Mouse (Mus musculus): ENCODE data around the gene Ermn. TPM values are rescaled to one million over a fixed set of nuclear protein-coding genes. Genes with fewer than 3 reads are reported as not detected.

Gene Ermn
- total and polyA plus RNA-seq, 3 experiments, result 0.17 to 0.26 TPM; not detected in 1

- TF ChIP-seq ZKSCAN1 (IDR thresholded peaks at IDR 0.05; ENCODE audit: borderline replicate concordance, low read depth, low read length) (no peak), SIN3A (IDR thresholded peaks at IDR 0.05; ENCODE audit: low read length) (no peak), CHD1 (IDR thresholded peaks at IDR 0.05; ENCODE audit: low read depth, low read length) (no peak), NRF1 (IDR thresholded peaks at IDR 0.05; ENCODE audit: low read depth, low read length) (no peak), ETS1 (conservative IDR thresholded peaks at IDR 0.05; ENCODE audit: low read depth, low read length) (no peak), IRF4 (IDR thresholded peaks at IDR 0.05; ENCODE audit: low read depth, low read length) (no peak), ZMIZ1 (IDR thresholded peaks at IDR 0.05; ENCODE audit: low read depth, low read length) (no peak), MYC (IDR thresholded peaks at IDR 0.05; ENCODE audit: low read depth, low read length) (no peak)
These were observed 23.3 kb downstream of the Ermn start (continued) for GRCm38 (mm10) chr2:58029404-58029803.

- no peak overlapping the region for H3K4me2 ChIP-seq (ENCODE audit: insufficient read depth, low read depth, poor library complexity, severe bottlenecking)
- dilution Hi-C loops (cut with MboI; ENCODE audit: extremely low pct_ligation_motif_present, extremely low pct_unique_long_range_greater_than_20kb, low sequenced_read_pairs), result no loop called here
- H3K27me3 ChIP-seq (replicated peaks), result no peaks in the 10 kb centered on the region
- H3K9me3 ChIP-seq (replicated peaks; ENCODE audit: low read length), result no peaks in the 10 kb centered on the region
- no peak overlapping the region for H3K27ac ChIP-seq (ENCODE audit: insufficient read depth, low read depth)
- no peaks in the 10 kb centered on the region for H3K79me2 ChIP-seq (replicated peaks; ENCODE audit: control insufficient read depth, extremely low read depth, insufficient read depth, poor library complexity, severe bottlenecking)
- no peak overlapping the region for H3K9ac ChIP-seq (ENCODE audit: insufficient read depth, low read depth)
- H3K4me3 ChIP-seq (replicated peaks in 1 of 3; ENCODE audit: low read depth in 2 of 3, low read length in 2 of 3, poor library complexity in 1 of 3), result no peak overlapping the region
- no peaks in the 10 kb centered on the region for H3K36me3 ChIP-seq (replicated peaks in 1 of 2; ENCODE audit: control insufficient read depth in 1 of 2, insufficient read depth in 1 of 2, low read length in 1 of 2)
- peaks cover 0 to 11% of the 10 kb centered on the region in 2 experiments; a peak in 2 of 4 replicates for H3K4me1 ChIP-seq (ENCODE audit: control insufficient read depth in 1 of 2, insufficient read depth in 2 of 2)
- in situ Hi-C loops (cut with MboI; ENCODE audit: low pct_ligation_motif_present, low pct_unique_long_range_greater_than_20kb, low sequenced_read_pairs), result loop anchor here (25.0 kb wide), 2 partner anchors 286 to 636 kb away; no protein-coding TSS in a partner anchor
- no peak for TF ChIP-seq ZKSCAN1 (IDR thresholded peaks at IDR 0.05; ENCODE audit: borderline replicate concordance, low read depth, low read length)
- TF ChIP-seq POLR2A (IDR thresholded peaks at IDR 0.05; ENCODE audit: low read depth, low read length), result no peak
- TF ChIP-seq NRF1 (IDR thresholded peaks at IDR 0.05; ENCODE audit: low read depth, low read length), result no peak
- TF ChIP-seq CTCF (conservative IDR thresholded peaks at IDR 0.05 in 1 of 2, IDR thresholded peaks at IDR 0.05 in 1 of 2; ENCODE audit: low read depth in 2 of 2, low read length in 2 of 2), result no peak
- no peak for TF ChIP-seq MAX (IDR thresholded peaks at IDR 0.05; ENCODE audit: low read length)
- no peak for TF ChIP-seq JUND (conservative IDR thresholded peaks at IDR 0.05; ENCODE audit: low read depth, low read length)
- TF ChIP-seq MYC (IDR thresholded peaks at IDR 0.05; ENCODE audit: low read depth, low read length), result no peak
- no peak for DNase-seq (ENCODE audit: extremely low read depth)
These were observed 25.9 kb downstream of the Ermn start for GRCm38 (mm10) chr2:58026740-58027139.

- no peaks in the 10 kb centered on the region for H3K9me3 ChIP-seq (replicated peaks; ENCODE audit: low read length)
- dilution Hi-C loops (cut with MboI; ENCODE audit: extremely low pct_ligation_motif_present, extremely low pct_unique_long_range_greater_than_20kb, low sequenced_read_pairs) (no loop called here), in situ Hi-C loops (cut with MboI; ENCODE audit: low pct_ligation_motif_present, low pct_unique_long_range_greater_than_20kb, low sequenced_read_pairs) (no loop called here)
- no peaks in the 10 kb centered on the region for H3K36me3 ChIP-seq (replicated peaks in 1 of 2; ENCODE audit: control insufficient read depth in 1 of 2, insufficient read depth in 1 of 2, low read length in 1 of 2)
- no peak overlapping the region for H3K27ac ChIP-seq (ENCODE audit: insufficient read depth, low read depth)
- H3K4me3 ChIP-seq (replicated peaks in 1 of 3; ENCODE audit: low read depth in 2 of 3, low read length in 2 of 3, poor library complexity in 1 of 3), result no peak overlapping the region
- no peak for DNase-seq (ENCODE audit: extremely low read depth)
- no peak overlapping the region for H3K9ac ChIP-seq (ENCODE audit: insufficient read depth, low read depth)
- H3K79me2 ChIP-seq (replicated peaks; ENCODE audit: control insufficient read depth, extremely low read depth, insufficient read depth, poor library complexity, severe bottlenecking), result no peaks in the 10 kb centered on the region
- no peak overlapping the region for H3K4me2 ChIP-seq (ENCODE audit: insufficient read depth, low read depth, poor library complexity, severe bottlenecking)
- no peaks in the 10 kb centered on the region for H3K27me3 ChIP-seq (replicated peaks)
- H3K4me1 ChIP-seq (ENCODE audit: control insufficient read depth in 1 of 2, insufficient read depth in 2 of 2), result peaks cover 0 to 3% of the 10 kb centered on the region in 2 experiments; a peak in 2 of 4 replicates
- TF ChIP-seq E2F4 (IDR thresholded peaks at IDR 0.05; ENCODE audit: insufficient replicate concordance, low read depth, low read length) (no peak), HCFC1 (IDR thresholded peaks at IDR 0.05; ENCODE audit: low read depth, low read length) (no peak), UBTF (IDR thresholded peaks at IDR 0.05; ENCODE audit: low read depth, low read length) (no peak), GABPA (IDR thresholded peaks at IDR 0.05; ENCODE audit: insufficient replicate concordance, low read depth, low read length) (no peak), CHD2 (IDR thresholded peaks at IDR 0.05; ENCODE audit: low read length) (no peak), MYC (IDR thresholded peaks at IDR 0.05; ENCODE audit: low read depth, low read length) (no peak), TCF12 (IDR thresholded peaks at IDR 0.05; ENCODE audit: low read depth, low read length) (no peak), ZKSCAN1 (IDR thresholded peaks at IDR 0.05; ENCODE audit: borderline replicate concordance, low read depth, low read length) (no peak), PAX5 (IDR thresholded peaks at IDR 0.05; ENCODE audit: low read length) (no peak), EP300 (IDR thresholded peaks at IDR 0.05; ENCODE audit: low read length) (no peak), MEF2A (IDR thresholded peaks at IDR 0.05; ENCODE audit: borderline replicate concordance, low read depth, low read length) (no peak), JUN (IDR thresholded peaks at IDR 0.05; ENCODE audit: insufficient read depth, low read depth, low read length) (no peak), MAZ (IDR thresholded peaks at IDR 0.05; ENCODE audit: low read depth, low read length) (no peak), MXI1 (IDR thresholded peaks at IDR 0.05; ENCODE audit: low read depth, low read length) (no peak), ETS1 (conservative IDR thresholded peaks at IDR 0.05; ENCODE audit: low read depth, low read length) (no peak), BHLHE40 (IDR thresholded peaks at IDR 0.05; ENCODE audit: low read depth, low read length) (no peak)
These were observed 29.1 kb downstream of the Ermn start for GRCm38 (mm10) chr2:58023556-58023955.

Measured in CH12.LX (cell line).